Mouse (Mus musculus): ENCODE results near the gene Heatr4.

DNA sequence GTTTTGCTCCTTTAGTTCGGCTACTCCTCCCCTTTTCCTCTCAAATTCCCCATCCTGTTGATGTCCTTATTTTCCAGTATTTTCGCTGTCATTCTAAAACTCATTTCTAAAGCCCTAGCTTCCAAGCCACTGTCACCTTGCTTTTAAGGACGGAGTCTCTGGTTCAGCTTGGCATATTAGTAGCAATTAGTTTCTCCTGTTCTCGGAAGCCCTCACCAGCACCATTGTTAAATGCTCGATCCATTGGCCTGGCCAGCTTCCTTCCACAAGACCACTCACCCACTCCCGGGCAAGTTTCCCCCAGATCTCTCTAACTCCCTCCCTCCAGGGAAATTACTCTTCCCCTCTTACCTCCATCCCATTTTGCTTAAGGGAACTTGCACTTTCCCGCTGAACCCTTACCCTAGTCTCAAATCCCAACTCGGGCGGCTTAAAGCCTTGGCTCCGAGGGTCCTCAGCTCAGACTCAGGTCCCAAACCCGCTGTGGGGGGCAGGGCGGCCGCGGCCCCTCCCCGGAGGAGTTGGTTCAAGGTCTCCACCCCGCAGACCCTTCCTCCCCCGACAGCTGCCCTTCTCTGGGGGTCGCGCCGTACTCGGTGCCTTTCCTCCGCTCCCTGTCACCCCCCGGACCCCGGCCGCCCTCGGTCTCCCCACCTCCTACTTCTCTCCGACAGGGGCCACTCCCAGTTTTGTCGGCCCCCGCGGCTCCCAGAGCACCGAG lies 63.8 kb downstream of the Heatr4 start:
- TF ChIP-seq GATA1 (IDR thresholded peaks at IDR 0.05; ENCODE audit: borderline replicate concordance, low read length) (no peak), FLI1 (IDR thresholded peaks at IDR 0.05; ENCODE audit: low read length) (no peak)

Measured in megakaryocyte, embryonic 14.5 days (primary cell).